Mouse (Mus musculus) heart, postnatal 0 days (tissue): ENCODE results near the gene Rnf19b. TPM values are rescaled to one million over a fixed set of nuclear protein-coding genes. Genes with fewer than 3 reads are reported as not detected.

Experiments used
- ATAC-seq: fragments of 200-750 bp; cut with Nextera tagmentation; 2 replicates; pipeline ENCODE4 v1.8.0; 2017; ENCODE audit warnings: low read depth, moderate number of reproducible peaks, moderate library complexity; ENCODE audit not compliant: insufficient read depth
- DNase-seq: peaks from one replicate; pipeline ENCODE4 v3.0.0-alpha.2; 2016; ENCODE audit warnings: low spot score
- H3K27ac ChIP-seq: fragments of 300-500 bp; sonication (generic); 2 replicates; pipeline ENCODE4 v1.5.1; 2014; ENCODE audit warnings: low read depth, mild to moderate bottlenecking
- H3K27me3 ChIP-seq: fragments of 300-500 bp; sonication (generic); 2 replicates; pipeline ENCODE4 v1.6.1; 2014; ENCODE audit warnings: low read length, mixed read lengths; ENCODE audit not compliant: control insufficient read depth, insufficient read depth
- H3K36me3 ChIP-seq: fragments of 300-500 bp; sonication (generic); replicated peaks from 2 replicates; pipeline ENCODE4 v1.6.1; 2014; ENCODE audit warnings: low read length, mixed read lengths; ENCODE audit not compliant: control insufficient read depth, insufficient read depth
- H3K4me1 ChIP-seq: fragments of 300-500 bp; sonication (generic); 2 replicates; pipeline ENCODE4 v1.6.1; 2014; ENCODE audit warnings: antibody characterized with exemption; ENCODE audit not compliant: control insufficient read depth, insufficient read depth
- H3K4me2 ChIP-seq: fragments of 300-500 bp; sonication (generic); 2 replicates; pipeline ENCODE4 v1.6.1; 2014; ENCODE audit warnings: low read depth, mild to moderate bottlenecking, low read length, moderate library complexity
- H3K4me3 ChIP-seq: fragments of 300-500 bp; sonication (generic); 2 replicates; pipeline ENCODE4 v1.5.1; 2014; ENCODE audit warnings: low read depth, low read length
- H3K9ac ChIP-seq: fragments of 300-500 bp; sonication (generic); replicated peaks from 2 replicates; pipeline ENCODE4 v1.6.1; 2014; ENCODE audit warnings: low read depth, low read length, mixed read lengths
- H3K9me3 ChIP-seq: fragments of 300-500 bp; sonication (generic); replicated peaks from 2 replicates; pipeline ENCODE4 v1.6.1; 2016; ENCODE audit warnings: low read length; ENCODE audit not compliant: control insufficient read depth
- CTCF ChIP-seq: IDR thresholded peaks from 2 replicates; pipeline ENCODE4 v1.5.1; 2016; ENCODE audit warnings: antibody characterized with exemption, control low read depth, low read depth
- EP300 ChIP-seq: IDR thresholded peaks from 2 replicates; pipeline ENCODE4 v1.6.1; 2016; ENCODE audit warnings: antibody characterized with exemption, low read depth
- WGBS: fragments of 180-500 bp; shearing (Covaris S2); extraction: QIAGEN DNeasy Blood & Tissue Kit; methylation state at CpG from one replicate; pipeline ENCODE4 v1.1.7; 2014; 5-methylcytosine and 5-hydroxymethylcytosine counted together
- polyA plus RNA-seq: library from polyadenylated mRNA; unstranded; fragments of >200 nt; fragmentation: Nextera tagmentation; extraction: Ambion mirVana; gene quantifications from 2 replicates; pipeline ENCODE4 v1.2.1, GENCODE M21; 2015
- total RNA-seq: library from RNA; depleted of rRNA; stranded (reverse); fragments of >200 nt; gene quantifications from 2 replicates; pipeline ENCODE4 v1.2.3, GENCODE M21; 2014; ENCODE audit warnings: low replicate concordance

Gene Rnf19b
- total and polyA plus RNA-seq, 2 experiments from 2014 or later = 7.2 to 46.0 TPM

- Histone ChIP-seq H3K27me3 (no peaks in the 10 kb centered on the region), H3K4me1 (peaks cover 19% of the 10 kb centered on the region), H3K9me3 (no peaks in the 10 kb centered on the region), H3K4me3 (no peak overlapping the region), H3K27ac (peak overlapping the region; percentile 84), H3K4me2 (peak overlapping the region; percentile 54; the same call in 1 of the 2 replicates), H3K36me3 (no peaks in the 10 kb centered on the region), H3K9ac (no peak overlapping the region; the same call in 1 of the 2 replicates)
- 60% methylated on average over 11 of the region's 11 CpGs for WGBS
- DNase-seq = no peak
- TF ChIP-seq EP300 = no peak
- TF ChIP-seq CTCF = no peak
- ATAC-seq = no peak
Observed at GRCm38 (mm10) chr4:129032133-129032962, 25.7 kb upstream of the Rnf19b start.

DNA sequence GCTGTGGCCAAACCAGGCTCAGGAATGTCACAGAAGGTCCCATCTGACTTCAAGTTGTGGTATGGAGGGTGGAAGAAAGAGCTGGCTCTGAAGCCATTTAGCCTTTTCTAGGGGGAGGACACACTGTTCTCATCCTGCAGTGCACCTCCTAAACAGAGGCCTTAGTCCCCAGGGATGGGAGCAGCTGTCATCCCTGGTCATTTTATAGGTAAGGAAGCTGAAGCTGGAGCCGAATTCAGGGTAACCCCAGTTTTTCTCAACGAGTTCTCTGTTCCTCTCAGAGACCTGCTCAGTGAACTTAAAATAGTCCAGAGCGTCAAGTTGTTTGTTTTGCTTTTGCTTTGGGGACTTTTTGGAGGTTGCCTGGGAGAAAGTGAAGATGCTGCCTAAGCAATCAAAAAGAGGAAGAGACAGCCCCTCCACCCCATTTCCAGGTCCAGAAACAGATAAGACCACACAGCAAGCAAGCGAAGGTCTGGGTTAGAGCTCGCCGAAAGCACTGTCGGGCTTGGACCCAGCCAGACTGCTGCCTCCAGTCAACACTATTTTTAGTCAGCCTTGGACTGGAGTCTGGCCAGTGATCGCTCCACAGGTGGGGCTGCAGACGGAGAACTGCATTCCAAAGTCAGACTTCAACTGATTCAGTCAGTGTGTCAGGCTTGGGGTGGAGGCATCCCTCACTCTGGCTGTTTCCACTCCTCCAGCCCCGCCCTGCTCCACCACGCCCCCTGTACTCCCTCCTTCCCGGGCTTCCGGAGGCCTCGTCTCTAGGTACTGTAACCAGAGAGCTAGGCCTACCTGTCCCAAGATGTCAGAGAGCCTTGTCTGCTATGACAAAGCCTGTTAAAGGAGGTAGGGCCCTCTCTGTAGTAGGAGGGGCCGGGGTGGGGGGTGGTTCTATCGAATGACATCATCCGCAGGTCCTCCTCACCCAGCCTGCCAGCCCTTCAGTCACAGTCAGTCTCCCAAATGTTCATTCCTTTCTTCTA is 24.8 kb upstream of the Rnf19b start:
- peak overlapping the region; percentile 84 for H3K27ac ChIP-seq
- DNase-seq = peak; percentile 55
- ATAC-seq = peak; percentile 82
- peak overlapping the region; percentile 27 for H3K4me3 ChIP-seq
- no peaks in the 10 kb centered on the region for H3K36me3 ChIP-seq
- H3K4me2 ChIP-seq = peak overlapping the region; percentile 54
- no peaks in the 10 kb centered on the region for H3K9me3 ChIP-seq
- H3K4me1 ChIP-seq = peaks cover 19% of the 10 kb centered on the region
- H3K27me3 ChIP-seq = no peaks in the 10 kb centered on the region
- 6% methylated on average over 17 of the region's 17 CpGs for WGBS
- TF ChIP-seq EP300 = no peak
- TF ChIP-seq CTCF = no peak
- H3K9ac ChIP-seq = no peak overlapping the region; the same call in 1 of the 2 replicates

- 94% methylated on average over 3 of the region's 3 CpGs for WGBS
- Histone ChIP-seq H3K9me3 (no peaks in the 10 kb centered on the region), H3K36me3 (no peaks in the 10 kb centered on the region), H3K4me1 (peaks cover 19% of the 10 kb centered on the region), H3K4me2 (no peak overlapping the region), H3K27ac (no peak overlapping the region; the same call in 1 of the 2 replicates), H3K27me3 (no peaks in the 10 kb centered on the region), H3K9ac (no peak overlapping the region), H3K4me3 (no peak overlapping the region)
- ATAC-seq = no peak
- DNase-seq = no peak
- TF ChIP-seq EP300 (no peak), CTCF (no peak)
Observed at GRCm38 (mm10) chr4:129034224-129034623, 23.8 kb upstream of the Rnf19b start.

DNA sequence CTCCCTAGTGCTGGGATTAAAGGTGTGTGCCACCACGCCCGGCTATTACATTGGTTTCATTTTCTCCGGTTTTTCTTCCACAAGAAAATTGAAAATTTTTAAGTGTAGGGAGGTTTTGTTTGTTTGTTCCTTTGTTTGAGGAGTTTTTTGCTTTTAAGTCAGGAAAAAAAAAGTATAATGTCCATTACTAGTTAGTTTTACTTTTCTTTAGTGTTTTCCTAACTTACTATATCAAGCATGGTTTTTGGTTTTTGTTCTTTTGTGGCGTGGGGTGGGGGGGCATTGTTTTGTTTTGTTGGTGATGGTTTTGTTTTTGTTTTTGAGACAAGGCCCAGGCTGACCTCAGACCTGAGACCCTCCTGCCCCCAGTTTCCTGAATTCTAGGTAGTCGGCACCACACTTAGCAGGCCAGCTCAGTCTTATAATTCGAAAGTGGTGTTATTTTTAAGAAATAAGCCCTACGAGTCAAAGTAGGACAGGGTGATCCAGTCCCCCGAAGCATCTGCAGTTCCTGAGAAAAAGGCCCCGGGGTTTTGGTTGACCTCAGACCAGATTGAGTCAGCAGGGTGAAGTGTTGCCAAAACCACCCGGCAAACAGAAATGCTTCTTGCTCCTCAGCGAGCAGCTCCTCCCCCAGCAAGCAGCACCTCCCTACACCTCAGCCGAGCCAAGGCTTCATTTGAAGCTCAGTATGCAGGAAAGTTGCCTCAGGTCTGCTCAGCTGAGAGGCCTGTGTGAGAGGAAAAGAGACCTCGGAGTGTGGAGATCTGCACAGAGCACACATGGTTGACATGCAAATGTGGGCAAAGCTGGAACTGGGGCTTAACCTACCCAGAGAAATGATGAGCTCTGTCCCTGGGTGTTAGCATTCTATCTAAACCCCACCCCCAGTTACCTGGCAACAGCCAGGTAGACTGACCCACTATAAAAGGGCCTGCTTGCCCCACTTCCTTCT is 23.1 kb upstream of the Rnf19b start:
- ATAC-seq = no peak
- peak overlapping the region; percentile 28; the same call in 1 of the 2 replicates for H3K27ac ChIP-seq

More for the DNA sequence above, 23.1 kb upstream of the Rnf19b start:
- WGBS = 41% methylated on average over 13 of the region's 13 CpGs
- Histone ChIP-seq H3K36me3 (no peaks in the 10 kb centered on the region), H3K4me2 (no peak overlapping the region), H3K27me3 (no peaks in the 10 kb centered on the region), H3K4me3 (no peak overlapping the region), H3K9ac (no peak overlapping the region), H3K9me3 (no peaks in the 10 kb centered on the region), H3K4me1 (peaks cover 19% of the 10 kb centered on the region)
- DNase-seq = no peak
- no peak for TF ChIP-seq EP300
- TF ChIP-seq CTCF = no peak
